Mouse (Mus musculus) R1 (cell line): Measurements from ENCODE around the gene Doxl2.
"Not testable (repeated sequence)": the region's sequence is repeated elsewhere in the genome, so short reads cannot be mapped to it uniquely, and the experiment has no call there.

ENCODE experiments used
- DNase-seq: peaks from one replicate; pipeline ENCODE4 v3.0.0-alpha.2; 2018; ENCODE audit warnings: low read depth, low spot score

The Doxl2 gene

GRCm38 (mm10) chr6:48974663-48975062 is at the start of gene Doxl2:
TSS of gene Doxl2 (plus strand) at chr6:48974963.
- DNase-seq, result no peak

DNA sequence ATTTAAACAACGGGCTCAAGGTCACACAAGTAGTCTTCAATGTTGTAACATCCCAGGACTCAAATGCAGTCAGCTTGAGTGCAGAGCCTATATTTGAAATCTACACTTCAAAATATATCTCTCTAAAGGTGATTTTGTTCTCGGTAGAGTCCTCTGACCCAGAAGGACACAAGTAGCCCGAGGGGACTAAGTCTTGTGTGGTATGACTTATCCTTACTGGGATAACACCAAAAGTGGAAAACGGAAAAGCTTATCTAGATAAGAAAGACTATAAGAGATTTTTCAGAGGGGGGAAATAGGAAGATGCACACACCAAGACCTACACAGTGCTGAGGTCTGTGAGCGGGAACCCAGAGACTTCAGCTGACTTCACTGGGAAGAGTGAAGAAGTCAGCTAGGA is 45.2 kb upstream of the Doxl2 start, which contains the start of gene 1600015I10Rik:
TSS of gene 1600015I10Rik (plus strand) at position 301 of the 400 bp plus-strand sequence.
- DNase-seq, result no peak

DNA sequence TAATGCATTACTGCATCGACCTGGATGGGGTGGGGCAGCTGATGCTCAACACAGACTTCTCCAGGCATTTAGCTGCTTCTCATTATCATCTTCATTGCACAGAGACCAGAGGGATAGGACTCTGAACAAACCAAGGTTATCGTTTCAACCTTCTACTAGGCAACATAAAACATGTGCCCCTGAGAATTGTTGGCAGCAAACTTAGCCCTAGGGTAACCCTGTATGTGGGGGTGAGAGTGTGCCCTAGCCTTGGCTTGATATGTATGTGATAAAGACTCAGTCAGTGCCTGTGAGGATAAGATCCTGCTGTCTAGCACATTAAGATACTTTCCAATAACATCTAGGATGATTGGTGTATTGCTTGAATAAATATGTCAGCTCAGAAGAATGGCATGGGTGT is 25.2 kb upstream of the Doxl2 start:
- no peak for DNase-seq

DNA sequence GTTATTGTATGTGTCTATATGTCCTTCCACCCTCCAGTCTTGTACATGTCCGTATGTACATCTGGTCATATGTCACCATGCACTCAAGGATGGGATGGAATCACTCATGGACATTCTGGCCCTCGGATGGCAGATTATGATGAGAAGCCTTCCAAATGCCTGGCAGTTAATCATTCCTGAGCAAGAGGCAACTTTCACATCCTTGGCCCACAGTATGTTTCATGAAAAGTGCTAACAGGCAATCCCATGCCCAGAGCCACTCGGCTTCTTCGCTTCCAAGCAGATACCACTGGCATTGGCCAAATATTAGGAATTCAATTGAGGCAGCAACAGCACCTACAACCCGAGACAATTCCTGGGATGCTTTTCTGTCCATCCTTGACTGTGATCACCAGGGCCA is 24.1 kb upstream of the Doxl2 start:
- DNase-seq, result no peak

- DNase-seq, result no peak
Observed at GRCm38 (mm10) chr6:48951630-48952029, 23.1 kb upstream of the Doxl2 start.

- no peak for DNase-seq
Observed at GRCm38 (mm10) chr6:48953220-48953619, 21.5 kb upstream of the Doxl2 start.

- peak; percentile 21 for DNase-seq
Observed at GRCm38 (mm10) chr6:48954211-48954610, 20.6 kb upstream of the Doxl2 start.

DNA sequence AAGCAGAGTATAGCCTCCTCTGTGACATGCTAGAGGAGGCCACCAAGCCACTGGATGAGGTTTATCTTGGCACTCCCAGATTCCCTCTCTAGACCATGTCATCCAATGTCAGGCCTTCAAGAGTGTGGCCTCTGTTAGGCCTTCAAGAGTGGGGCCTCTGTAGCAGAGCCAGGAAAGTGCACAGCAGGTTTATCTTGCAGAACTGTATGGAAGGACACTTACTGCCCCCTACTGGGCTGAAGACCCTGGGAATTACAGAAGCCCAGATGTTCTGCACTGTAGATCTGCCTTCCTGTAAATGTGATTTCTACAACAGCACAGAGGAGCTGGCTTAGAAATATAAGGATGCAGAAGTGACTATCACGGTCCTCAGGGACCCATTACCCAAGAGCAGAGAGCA is 19.8 kb upstream of the Doxl2 start:
- DNase-seq, result peak; percentile 25

DNA sequence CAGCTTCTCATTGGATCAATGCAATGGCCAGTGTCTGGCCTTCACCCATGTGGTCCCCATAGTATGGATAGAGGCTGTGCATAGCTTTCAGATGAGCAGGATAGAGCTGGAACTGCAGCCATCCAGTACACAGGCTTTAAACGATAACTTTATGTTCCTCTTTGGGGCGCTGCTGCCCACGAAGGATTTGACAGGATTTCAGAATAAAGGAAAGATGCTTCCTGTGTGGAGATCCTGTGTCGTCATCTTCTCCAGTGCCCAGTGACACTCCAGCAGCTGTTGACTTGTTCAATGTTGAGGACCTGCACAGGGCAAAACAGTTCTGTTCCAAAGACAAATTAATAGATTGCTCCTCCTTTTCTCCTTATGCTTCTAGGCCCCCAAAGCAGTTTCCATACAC is 18.0 kb upstream of the Doxl2 start:
- no peak for DNase-seq

- DNase-seq, result no peak
Observed at GRCm38 (mm10) chr6:48958053-48958452, 16.7 kb upstream of the Doxl2 start.

DNA sequence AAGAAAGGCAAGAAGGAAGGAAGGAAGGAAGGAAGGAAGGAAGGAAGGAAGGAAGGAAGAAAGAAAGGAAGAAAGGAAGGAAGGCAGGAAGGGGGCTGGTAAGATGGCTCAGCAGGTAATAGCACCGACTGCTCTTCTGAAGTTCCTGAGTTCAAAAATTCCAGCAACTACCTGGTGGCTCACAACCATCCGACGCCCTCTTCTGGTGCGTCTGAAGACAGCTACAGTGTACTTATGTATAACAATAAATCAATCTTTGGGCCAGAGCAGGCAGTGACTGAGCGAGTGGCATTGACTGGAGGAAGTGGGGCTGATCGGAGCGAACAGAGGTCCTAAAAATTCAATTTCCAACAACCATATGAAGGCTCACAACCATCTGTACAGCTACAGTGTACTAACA is 15.6 kb upstream of the Doxl2 start:
- DNase-seq, result peak; percentile 72

- DNase-seq, result not testable (repeated sequence)
Observed at GRCm38 (mm10) chr6:48966696-48967095, 8.1 kb upstream of the Doxl2 start.

DNA sequence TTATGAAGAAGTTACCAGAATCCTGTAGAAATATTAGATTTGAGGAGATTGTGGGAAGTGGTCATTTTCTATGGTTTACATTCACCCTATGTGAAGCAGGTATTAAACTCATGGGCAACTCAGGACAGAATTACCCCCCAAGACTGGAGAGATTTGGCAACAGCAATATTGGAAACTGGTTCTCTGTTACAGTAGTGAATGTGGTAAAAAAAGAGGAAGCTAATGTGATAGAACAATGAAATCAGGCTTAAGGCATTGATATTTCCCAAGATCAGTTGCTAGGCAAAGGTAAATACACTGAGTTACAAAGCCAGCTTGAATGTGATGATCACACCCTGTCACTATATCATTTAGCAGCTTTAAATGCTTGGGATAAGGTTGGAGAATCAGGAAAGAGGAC is 6.9 kb upstream of the Doxl2 start:
- DNase-seq, result no peak

DNA sequence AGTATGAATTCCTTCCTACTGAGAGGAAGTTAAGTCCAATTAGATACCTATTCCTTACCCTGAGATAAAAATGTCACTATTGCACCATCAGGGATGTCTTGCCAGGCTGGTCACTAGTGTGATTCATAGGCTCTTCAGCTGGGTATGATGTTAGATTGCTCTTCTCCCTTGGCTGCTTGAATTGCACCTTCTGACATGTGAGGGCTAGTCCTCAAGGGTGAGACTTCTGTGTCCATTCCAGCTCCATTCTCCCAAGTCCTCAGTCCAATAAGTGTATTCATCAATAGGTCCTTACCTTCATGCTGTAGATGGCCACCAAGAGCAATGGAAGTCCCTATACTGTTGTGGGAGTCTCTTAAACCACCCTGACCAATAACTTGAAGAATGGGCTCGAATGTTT is 4.9 kb downstream of the Doxl2 start:
- DNase-seq, result no peak

GRCm38 (mm10) chr6:48982305-48982704 is 7.5 kb downstream of the Doxl2 start:
- no peak for DNase-seq

DNA sequence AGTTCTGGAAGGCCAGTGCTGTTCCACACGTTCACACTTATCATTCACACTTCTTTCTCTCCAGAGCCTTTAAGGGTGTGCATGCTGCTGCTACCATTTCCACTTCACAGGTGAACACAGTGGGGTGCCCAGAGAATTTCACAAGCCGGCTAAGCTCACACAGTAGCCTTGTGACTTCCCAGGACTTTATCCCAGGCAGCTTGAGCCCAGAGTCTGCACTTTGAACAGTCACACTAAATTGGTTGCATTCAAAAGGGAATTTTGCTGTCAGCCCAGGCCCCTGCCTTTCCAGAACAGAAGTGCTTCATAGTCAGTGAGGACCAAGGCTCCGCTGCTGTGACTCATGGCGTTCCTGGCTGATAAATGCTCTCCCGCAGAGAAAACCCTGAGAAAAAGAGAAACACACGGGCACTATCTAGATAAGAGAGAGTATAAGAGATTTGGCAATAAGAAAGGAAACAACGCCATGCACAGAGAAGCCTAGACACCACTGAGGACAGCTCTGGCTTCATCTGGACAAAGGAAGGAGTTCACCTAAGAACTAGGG is 11.8 kb downstream of the Doxl2 start, which contains the start of gene Svs1:
TSS of gene Svs1 (plus strand) at position 418 of the 547 bp plus-strand sequence.
- no peak for DNase-seq

DNA sequence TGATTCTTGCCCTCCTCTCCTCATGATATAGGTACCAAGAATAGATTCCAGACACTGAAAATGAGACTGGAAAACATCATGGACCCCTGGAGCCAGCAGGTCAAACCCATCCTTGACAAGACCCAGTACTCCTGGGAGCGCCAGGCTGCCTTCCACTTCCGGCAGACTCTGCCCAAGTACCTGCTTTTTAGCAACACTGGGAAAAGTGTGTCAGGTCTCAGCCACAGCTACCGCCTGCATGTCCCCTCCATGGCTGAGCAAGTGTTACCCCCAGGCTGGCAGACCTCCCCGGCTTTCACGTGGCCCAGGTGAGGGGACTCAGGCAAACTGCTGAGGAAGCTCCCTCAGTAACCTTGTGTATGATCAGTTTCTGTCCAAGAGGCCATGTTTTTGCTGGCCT is 15.2 kb downstream of the Doxl2 start:
- no peak for DNase-seq

DNA sequence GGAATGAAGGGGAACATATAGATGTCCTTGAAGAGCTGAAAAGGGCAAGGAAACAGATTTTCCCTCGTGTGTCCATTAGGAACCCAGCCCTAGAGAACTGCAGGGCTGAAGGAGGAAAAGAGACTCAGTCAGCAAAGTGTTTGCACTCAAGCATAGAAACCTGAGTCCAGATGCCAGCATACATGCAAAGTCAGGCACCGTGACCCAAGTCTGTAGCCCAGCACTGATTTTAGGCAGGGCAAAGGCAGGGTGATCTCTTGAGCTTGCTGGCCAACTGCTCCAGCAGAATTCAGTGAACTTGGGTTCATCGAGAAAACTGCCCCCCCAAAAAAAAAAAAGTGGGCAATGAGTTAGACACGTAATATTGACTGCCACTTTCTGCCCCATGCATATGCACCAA is 17.2 kb downstream of the Doxl2 start:
- DNase-seq, result no peak

- no peak for DNase-seq
Observed at GRCm38 (mm10) chr6:48998186-48998585, 23.4 kb downstream of the Doxl2 start.

DNA sequence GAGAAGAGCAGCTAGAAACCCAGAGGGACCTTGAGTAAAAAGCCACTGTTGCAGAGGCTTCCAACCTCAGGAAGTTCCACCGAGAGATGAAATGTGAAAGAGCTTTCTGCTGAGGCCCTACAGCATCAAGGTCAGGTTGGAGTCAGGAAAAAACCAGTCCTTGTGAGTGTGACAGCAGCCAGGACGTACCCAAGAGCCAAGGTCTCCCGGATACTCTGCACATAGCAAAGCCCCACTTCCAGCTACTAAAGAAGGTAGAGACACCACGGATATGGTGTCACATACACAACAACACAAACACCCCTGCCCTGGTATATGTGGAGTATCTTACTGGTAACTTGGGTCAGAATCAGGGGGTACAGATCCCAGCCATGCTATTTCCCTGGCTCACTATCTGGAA is 24.0 kb downstream of the Doxl2 start:
- DNase-seq, result no peak

DNA sequence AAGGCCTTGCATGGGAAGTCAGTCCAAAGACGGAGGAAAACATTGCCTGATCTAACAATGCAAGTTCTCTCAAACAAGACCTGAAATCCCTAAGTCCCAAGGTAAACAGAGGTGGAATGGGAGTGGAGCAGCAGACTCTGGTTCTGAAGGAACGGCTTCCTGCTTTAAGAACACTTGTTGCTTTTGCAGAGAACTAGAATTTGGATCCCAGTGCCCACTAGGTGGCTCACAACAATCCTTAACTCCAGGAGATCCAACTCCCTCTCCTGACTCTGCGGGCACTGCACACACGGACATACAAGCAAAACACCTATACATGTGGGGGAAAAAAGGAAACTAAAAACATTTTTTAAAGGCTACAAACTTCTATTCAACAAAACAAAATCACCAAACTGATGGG is 28.6 kb downstream of the Doxl2 start:
- DNase-seq, result peak; percentile 56

GRCm38 (mm10) chr6:49007981-49008380 is 33.2 kb downstream of the Doxl2 start:
- DNase-seq, result peak; percentile 86

- DNase-seq, result peak; percentile 78
Observed at GRCm38 (mm10) chr6:49008420-49009160, 33.8 kb downstream of the Doxl2 start.
